Mouse (Mus musculus) ES-E14 (cell line): ENCODE measurements around the gene Pdia3.

Experiments
- CHD2 ChIP-seq: IDR thresholded peaks from 2 replicates; pipeline ENCODE4 v1.6.1; 2014; ENCODE audit warnings: mild to moderate bottlenecking, low read depth, low read length, inconsistent platforms
- MAFK ChIP-seq: IDR thresholded peaks from 2 replicates; pipeline ENCODE4 v1.6.1; 2014; ENCODE audit warnings: mild to moderate bottlenecking, low read depth, low read length, inconsistent platforms; ENCODE audit not compliant: insufficient read depth
- ZNF384 ChIP-seq: IDR thresholded peaks from 2 replicates; pipeline ENCODE4 v1.6.1; 2012; ENCODE audit warnings: low read depth, low read length, inconsistent platforms

DNA sequence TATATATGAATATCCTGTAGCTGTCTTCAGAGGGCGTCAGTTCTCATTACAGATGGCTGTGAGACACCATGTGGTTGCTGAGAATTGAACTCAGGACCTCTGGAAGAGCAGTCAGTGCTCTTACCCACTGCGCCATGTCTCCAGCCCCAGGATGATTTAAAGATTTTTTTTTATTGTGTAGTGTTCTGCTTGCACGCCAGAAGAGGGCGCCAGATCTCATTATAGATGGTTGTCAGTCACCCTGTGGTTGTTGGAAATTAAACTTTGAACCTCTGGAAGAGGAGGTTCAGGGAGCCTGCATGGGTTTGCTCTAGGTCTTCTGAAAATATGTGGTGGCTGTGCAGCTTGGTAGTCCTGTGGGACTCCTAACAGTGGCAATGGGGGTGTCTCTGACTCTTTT is 5.4 kb upstream of the Pdia3 start:
- no peak for TF ChIP-seq CHD2
- TF ChIP-seq ZNF384, result peak; percentile 94
- no peak for TF ChIP-seq MAFK
